Mouse (Mus musculus): ENCODE measurements around the gene Rab20. TPM values are rescaled to one million over a fixed set of nuclear protein-coding genes. Genes with fewer than 3 reads are reported as not detected.

Gene Rab20
- polyA plus RNA-seq, 2 experiments from 2014 or later = 12.0 to 12.8 TPM

DNA sequence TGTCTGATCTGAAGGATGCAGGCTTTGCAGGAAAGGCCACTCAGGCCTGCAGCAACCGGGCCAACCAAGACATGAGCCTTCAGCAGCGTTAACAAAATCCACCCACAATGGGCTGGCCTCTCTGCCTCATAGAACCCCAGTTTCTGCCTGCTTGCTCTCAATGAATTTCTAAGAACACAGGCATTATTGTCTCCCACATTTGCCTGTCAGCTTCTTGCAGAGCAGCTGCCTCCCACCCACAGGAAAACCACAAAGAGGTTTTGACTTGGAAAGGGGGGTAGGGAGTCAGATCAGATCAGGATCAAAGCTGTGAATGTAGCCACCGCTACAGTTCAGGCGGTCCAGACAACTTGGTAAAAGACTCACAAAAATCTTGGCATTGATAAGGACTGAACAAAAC lies 25.5 kb downstream of the Rab20 start:
- no peak for ATAC-seq

DNA sequence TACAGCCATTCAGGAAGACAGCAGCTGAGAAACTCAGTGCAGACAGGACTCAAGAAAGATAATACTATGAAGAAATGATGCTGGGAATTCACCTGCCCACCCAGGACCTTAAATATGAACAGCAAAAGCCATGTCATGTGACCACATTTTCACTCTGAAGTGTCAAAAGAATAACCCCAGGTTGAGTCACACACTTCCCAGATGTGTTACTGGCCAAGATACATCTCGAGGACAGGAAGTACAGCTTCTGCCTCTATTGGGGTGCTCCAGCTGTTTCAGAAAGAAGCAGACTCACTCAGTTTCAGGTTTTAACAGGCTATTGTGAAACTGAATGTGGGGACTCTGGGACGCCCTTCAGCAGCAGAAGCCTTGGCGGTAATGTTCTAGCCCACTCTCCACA lies 26.0 kb downstream of the Rab20 start:
- peak; percentile 83 for ATAC-seq

DNA sequence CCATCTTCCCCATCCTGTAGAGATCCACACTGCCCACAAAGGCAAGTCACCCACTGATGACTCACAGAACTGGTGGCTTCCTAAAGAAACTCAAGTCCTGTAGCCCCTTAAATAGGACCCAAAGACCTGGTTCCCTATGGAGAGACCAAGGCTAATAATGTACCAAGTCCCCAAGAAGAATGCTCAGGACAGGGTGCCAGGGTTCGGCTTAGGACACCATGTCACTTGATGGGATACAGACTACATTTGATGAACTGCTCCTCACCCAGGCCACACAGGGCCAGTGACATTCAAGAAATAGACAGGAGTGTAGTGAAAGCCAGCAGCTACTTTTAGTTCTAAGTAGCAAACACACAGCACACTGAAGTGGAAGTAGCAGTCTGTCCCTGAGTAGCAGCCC lies 26.4 kb downstream of the Rab20 start:
- ATAC-seq = no peak

DNA sequence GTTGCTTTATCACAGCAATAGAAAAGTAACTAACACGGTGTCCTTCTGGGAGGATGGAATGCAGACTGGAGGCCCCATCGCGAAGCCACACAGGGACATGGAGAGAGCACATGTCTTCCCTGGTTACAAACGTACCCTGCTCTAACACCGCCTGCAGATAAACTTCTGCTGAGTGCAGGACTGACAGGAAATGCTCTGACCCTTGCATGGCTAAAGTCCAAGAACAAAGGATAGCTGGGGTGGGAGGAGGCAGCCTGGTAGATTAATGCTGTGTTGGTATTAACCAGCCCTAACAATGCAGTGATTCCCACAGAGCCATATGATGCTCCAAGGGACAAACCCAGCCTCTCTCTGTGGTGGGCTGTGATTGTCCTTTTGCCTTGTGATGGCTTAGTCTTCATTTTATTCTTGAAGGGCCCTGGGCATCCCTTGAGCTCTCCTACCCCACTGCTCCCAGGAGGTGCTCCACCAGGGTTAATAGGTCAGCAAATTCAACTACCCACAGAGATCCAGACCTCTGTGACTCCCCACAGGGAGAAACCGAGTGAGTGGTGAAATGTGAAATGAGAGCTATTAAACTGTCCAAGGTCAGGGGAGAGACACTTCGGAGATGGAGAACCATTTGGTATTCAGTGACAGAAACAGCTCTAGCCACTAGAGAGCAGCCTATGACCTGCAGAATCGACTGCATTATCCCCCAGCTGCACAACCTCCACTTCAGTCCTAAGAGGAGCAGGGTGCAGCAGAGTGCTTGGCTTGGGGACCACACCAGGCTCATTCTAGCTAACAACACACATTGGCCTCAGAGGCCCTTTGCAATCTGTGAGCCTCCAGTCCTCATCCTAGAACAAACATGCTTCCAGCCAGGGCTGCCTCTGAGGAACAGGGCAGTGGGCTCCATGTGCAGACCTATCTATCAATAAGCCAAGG lies 28.1 kb downstream of the Rab20 start:
- ATAC-seq = no peak

DNA sequence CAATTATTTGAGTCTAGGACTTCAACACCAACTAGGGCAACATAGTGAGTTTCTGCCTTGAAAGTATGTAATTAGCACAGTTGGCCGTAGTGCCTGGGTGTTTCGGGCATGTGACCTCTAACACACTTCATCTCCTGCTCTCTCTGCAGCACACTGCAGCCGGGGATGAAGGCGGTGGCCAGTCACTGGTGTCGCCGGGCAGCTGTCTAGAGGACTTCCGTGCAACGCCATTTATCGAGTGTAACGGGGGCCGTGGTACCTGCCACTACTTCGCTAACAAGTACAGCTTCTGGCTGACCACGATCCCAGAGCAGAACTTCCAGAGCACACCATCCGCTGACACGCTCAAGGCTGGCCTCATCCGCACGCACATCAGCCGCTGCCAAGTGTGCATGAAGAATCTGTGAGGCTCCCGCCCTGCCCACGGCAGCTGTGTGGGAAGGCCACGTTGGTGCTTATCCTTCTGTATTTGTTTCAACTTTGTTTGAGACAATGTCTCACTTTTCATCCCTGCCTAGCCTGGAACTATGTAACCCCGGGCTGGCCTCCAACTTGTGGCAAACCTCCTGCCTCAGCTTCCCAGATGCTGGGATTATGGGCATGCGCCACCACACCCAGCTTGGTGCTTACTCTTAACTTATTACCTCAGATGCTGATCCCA lies 30.5 kb downstream of the Rab20 start:
- no peak for ATAC-seq

DNA sequence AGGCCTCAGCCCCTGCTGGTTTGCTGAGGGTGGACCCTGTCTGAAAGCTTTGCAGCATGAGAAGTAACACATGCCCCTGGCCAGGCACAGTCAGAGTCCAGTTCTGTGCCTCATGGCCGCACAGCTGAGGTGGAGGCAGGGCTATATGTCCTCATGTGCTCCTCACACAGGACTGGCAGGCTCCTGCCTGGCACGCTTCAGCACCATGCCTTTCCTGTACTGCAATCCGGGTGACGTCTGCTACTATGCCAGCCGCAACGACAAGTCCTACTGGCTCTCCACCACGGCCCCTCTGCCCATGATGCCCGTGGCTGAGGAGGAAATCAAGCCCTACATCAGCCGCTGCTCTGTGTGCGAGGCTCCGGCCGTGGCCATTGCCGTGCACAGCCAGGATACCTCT lies 32.7 kb downstream of the Rab20 start:
- ATAC-seq = no peak

DNA sequence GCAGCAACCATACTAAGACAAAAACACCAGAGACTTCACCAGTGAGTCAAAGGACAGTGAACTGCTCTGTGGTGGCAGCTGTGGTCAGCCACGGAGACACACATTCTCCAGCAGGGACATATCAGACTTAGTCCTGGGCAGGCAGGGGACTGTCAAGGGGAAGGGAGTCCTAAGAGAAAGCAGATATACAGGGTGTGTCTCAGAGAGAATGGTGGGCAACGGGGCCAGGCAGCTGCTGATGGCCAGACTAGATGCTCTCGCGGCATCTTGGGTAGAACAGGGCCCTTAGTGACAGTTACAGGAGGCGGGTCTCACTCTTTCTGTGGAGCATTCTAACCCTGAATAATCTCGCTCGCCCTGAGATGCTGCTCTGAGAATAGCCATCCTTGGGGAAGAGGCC lies 34.3 kb downstream of the Rab20 start:
- ATAC-seq = no peak

DNA sequence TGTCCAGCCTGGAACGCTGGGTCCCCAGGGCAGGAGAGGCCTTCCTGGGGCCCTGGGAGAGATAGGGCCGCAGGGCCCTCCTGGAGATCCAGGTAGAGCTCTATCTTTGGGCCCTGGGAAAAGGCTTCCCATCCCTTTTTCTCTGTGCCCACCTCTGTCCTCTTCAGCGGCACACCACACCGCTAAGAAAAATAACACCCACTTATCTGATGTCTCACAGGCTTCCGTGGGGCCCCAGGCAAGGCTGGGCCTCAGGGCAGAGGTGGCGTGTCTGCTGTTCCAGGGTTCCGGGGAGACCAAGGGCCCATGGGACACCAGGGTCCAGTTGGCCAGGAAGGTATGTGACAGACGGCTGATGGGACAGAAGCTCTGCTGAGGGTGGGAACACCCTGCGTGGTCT lies 34.9 kb downstream of the Rab20 start:
- no peak for ATAC-seq

DNA sequence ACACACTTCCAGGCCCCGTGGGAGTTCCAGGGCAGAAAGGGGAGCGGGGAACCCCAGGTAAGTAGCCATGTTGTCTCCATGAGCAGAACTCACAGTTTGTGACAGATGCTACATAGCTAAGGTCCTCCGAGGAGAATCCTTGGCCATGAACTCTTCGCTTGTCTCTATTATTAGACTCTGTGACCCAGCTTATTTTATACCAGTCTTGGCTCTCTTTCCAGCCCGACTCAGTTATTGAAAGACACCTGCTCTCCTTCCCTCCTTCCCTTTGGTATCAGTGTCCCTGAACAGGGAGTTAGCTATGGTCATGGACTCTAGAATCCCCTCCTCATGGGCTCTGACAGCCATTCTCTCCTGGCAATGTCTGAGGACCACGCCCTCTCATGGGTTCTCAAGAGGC lies 37.2 kb downstream of the Rab20 start:
- no peak for ATAC-seq

DNA sequence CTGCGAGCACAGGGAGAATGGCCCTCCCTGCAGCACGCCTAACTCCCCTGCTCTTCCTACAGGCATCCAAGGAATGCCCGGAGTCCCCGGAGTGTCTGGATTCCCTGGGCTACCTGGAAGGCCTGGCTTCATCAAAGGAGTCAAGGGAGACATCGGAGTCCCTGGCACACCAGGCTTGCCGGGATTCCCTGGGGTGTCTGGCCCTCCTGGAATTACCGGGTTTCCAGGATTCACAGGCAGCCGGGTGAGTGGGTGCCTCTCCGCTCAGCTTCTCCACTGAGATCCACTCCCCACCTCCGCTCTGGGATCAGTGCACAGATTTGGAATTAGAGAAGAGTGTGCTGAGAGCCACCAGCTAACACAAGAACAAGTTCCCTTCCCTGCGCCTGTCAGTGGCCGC lies 40.6 kb downstream of the Rab20 start:
- no peak for ATAC-seq

DNA sequence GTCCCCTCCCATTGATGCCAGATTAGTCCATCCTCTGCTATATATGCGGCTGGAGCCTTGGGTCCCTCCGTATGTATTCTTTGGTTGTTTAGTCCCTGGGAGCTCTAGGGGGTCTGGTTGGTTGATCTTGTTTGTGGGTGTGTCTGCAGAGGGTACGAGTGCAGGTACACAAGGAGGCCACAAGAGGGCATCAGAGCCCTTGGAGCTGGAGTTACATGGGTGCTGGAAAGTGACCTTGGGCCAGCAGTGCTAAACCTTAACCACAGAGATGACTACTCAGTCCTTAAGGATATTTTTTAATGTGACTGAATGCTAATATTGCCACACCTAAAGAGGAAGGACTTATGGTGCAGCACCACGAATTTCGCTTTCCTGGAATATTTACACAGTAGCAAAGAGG lies 47.8 kb downstream of the Rab20 start:
- ATAC-seq = no peak

DNA sequence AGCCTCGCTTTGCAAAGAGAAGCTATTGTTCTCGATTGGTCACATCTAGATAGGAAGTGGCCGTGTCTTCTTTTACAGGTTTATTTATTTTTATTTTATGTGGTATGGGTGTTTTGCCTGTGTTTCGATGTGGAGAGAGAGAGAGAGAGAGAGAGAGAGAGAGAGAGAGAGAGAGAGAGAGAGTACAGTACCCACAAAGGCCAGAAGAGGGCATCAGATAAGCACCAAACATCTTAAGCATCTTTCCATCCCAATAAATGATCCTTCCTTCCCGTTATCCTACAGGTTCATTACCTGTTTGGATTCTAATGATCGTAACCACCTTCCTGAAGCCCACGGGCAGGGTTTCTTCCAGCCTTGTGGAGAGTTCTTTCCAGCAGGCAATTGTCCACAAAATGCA lies 55.4 kb downstream of the Rab20 start:
- ATAC-seq = no peak

DNA sequence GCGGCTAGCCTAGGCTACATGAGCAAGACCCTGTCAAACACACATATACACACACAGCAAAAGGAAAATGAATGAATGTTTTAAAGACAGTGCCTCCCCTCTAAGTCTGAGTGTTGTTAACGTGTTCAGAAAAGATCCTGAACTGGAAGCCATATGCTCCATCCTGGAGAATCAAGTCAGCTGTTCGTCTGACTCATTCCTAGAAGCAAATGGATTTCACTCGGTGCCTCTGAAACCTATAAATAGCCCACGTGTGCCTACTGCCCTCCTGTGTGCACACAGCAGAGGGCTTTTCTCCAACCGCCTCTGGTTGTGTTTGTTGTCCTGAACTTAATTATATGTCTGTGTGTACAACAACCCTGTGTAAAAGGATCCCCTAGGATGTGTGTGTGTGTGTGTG lies 56.5 kb downstream of the Rab20 start:
- ATAC-seq = no peak

DNA sequence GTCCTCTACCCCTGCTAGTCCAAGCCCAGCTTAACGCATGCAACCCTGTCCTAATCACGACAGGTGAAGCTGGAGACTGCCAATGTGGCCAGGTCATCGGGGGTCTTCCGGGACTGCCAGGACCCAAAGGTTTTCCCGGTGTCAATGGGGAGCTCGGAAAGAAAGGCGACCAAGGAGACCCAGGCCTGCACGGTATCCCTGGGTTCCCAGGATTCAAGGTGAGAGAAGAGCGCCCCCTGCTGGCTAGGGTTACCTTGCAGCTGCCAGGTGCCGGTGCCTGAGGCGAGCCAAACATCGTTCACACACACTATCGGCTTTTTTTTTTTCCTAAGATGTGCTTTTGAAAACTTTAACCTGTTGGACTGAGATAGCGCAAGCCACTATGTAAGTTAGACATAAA lies 57.4 kb downstream of the Rab20 start:
- ATAC-seq = no peak

DNA sequence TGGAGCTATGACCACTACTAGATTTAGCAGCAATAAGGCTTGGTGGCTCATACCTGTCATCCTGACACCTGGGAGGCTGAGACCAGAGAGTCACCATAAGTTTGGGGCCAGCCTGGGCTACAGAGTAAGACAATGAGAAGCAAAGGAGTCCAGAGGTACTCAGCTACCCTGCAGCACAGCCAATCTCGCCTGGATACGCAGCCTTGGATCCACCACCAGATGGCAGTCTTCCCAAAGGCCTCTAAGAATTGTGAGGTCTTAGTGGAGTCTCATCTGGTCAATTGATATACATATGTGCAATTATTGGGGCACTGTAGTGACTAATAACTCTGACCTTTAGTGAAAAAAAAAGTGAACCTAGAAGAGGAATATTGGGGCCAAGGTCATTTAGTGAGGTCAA lies 58.9 kb downstream of the Rab20 start:
- ATAC-seq = peak; percentile 49

DNA sequence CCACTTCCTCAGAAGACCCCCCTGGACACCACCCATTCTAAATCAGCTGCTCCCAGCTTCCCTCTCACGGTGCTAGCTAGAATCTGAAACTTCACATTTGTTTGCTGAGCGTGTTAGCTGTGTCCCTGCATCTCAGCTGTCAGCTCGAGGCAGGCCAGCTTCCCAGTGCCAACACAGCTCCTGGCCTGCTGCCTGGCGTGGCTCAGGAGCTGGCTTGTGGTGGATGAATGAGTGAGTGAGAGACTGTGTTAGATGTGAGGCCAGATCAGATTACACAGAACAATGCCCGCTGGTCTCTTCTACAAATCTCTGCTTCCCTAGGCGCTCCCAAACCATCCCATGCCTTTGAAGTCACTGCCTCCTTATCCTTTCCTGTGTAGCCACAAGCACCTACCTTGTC lies 59.3 kb downstream of the Rab20 start:
- no peak for ATAC-seq

DNA sequence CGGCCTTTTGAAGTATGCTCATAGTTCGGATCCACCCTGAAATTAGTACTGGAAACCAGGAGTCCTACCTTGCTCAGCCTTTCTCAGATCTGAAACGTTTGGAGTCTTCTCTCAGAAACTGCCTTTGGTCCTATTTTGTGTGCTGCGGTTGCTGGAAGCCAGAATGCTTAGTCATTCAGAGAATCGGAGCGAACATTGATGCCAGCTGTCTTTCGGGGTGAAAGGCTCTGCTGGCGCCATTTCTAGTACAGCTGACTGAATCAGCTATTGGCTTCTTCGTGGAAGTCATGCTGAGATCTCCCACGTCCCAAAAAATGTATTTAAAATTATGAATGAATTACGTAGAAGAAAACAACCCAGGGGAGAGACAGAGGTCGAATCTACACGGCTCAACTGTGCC lies 60.7 kb downstream of the Rab20 start:
- ATAC-seq = no peak

DNA sequence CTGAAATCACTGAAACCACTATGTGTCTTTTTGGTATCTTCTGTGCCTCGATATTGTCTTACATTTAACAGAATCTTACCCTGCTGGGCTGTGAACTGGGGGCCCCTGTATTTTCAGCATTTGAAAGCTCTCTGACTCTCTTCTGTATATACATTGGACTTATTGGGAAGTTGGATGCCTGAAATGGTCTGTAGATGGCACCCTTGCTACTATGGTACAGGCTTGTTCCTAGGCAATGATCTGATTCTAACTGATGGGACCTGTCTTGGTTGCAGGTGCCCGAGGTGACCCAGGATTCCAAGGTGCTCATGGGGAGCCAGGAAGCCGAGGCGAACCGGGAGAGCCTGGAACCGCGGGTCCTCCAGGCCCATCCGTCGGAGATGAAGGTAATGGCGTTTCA lies 63.4 kb downstream of the Rab20 start:
- ATAC-seq = no peak

DNA sequence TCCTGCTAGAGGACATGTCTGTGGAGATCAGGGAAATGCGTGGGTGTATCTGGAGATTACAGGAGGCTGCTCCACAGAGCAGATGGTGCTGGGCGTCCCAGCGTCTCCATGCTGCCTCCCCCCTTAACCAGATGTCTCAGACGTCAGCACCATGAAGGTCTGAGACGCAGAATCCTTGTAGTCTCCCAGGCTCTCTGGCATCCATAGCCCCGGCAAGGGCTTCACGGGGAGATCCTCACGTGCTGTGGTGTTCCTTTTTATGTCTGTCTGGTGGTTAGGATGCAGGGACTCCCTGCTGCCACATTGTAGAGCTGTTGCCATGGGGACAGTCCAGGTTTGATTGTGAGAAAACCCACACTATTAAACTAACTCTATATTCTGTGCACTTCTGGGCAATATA lies 64.2 kb downstream of the Rab20 start:
- no peak for ATAC-seq

DNA sequence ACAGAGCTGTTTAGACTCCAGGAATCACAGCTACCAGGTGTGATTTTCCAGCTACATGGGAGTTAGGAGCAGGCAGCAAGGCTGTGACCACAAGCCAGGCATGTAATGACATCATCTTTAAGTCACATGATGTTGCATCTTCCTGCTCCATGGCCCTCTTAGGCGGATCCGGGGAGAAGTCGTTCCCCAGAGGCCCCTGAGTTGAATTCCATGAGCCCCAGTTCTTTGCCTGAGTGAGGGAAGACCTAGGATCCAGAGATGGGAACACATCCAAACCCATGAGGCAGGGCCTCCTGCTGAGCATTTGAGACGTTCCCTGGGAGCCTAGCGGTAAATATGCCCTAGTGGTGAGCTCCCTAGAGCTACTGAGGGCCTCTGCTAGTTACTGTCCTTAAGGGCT lies 66.1 kb downstream of the Rab20 start:
- ATAC-seq = no peak

DNA sequence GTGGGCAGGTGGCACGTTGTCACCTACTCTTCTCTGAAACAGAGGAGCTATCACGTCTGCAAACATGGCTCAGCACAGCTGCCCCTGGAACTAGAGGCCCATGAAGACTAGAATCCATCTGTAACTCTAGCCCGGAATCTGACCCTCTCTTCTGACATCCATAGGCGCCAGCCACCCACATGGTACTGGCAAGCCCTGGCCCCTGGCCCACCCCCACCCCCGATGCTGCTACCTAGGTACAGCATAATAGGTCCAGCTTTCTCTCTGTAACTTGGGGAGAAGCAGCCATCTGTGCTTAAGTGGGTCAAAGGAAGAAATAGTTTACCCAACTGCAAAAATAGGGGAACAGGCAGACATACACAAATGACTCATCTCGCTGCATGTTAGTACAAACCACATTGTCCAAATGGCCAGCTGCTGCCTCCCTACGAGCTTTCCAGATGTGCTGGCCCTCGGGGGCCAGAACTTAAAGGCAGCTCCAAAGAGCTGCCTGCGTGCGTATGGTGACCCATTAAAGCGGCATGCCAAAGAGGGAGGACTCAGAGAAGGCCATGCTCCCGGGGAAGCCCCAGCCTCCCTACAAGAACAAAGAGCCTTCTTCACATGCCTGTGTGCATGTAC lies 66.9 kb downstream of the Rab20 start:
- no peak for ATAC-seq

DNA sequence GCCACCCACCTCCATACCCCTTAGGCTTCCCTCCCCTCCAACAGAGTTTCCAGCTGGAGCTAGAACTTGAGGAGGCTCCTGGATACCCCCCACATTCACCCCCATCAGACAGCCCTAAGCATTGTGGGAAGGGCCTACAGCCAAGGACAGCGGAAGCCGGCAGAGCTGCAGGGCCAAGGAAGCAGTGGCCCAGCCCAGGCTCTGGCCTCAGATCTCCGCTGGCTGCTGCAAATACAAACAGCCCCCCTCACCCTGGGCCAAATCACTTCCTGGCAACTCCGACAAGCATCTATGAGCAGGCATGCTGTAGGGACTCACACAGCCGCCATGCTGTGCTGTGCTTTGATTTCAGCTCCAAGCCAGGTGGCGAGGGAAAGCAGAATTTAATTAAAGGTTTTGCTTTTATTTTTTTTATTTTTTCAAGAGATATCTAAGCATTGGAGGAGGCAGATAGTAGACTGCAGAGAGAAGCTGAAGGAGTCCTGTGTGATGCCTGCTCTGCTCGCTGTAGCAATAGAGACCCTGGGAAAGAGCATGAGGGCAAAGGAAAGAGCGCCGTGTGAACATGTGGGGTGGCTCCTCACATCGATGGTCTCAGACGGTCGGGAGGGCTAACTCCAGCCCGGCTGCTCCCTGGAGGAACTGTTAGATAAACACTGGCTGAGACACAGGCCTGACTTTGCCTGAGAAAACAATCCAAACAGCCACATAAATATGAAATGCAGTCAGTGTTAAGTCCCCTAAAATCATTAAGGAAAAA lies 72.6 kb downstream of the Rab20 start:
- ATAC-seq = no peak

DNA sequence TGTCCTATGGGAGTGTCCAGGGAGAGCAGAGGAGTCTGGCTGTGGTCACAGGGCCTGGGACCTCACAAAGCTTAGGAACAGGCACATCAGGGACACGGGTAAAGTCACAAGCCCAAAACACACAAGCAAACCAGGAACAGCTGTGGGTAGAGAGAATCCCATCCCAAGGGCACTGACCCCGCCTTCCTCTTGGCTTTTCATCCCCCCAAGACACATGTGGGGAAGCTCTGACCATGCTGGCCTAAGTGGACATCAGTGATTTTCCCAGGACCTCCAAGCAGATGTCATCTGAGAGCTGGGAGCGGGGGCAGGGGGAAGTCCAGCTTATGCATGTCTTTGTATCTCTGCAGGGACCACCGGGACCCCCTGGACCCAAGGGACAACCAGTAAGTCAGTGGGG lies 73.9 kb downstream of the Rab20 start:
- no peak for ATAC-seq

Data from CD4-positive, CD25-positive, alpha-beta regulatory T cell, adult 4 months (primary cell).